Mouse (Mus musculus): ENCODE results near the gene Dennd2c. TPM values are rescaled to one million over a fixed set of nuclear protein-coding genes. Genes with fewer than 3 reads are reported as not detected.
A peak's percentile ranks its signal among the peaks of the same experiment; 100 is the strongest.
"Not testable (repeated sequence)": the region's sequence is repeated elsewhere in the genome, so short reads cannot be mapped to it uniquely, and the experiment has no call there.

The Dennd2c gene
- polyA plus RNA-seq, 1 experiment = 1.2 TPM

DNA sequence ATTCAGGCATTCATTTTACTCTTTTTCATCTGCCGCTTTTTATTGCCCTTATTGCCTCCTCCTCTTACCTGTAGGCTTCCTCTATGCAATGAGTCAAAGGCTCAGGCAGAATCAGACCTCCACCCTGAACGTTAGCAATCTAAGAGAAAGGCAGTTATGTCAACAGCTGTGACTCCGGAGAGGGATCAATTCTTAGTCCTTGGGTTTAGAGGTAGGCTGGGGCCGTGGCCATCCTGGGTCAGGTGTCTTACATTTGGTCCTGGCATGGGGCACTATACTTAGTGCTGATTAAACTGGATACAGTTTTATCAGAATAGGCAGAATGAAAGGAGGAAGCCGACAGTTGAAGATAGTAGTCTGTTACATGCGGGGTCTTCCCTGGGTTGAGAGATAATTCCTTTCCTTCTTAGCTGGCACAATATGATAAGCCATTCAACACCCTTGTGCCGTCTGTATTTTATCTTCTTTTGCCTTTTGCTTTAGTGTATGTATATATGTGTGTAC lies 94.0 kb downstream of the Dennd2c start:
- no peaks in the 10 kb centered on the region for H3K4me1 ChIP-seq (ENCODE audit: control insufficient read depth, insufficient read depth, insufficient read length)
- no peak overlapping the region for H3K27ac ChIP-seq (ENCODE audit: insufficient read depth, low read length)
- 74% methylated on average over 7 of the region's 7 CpGs for WGBS
- TF ChIP-seq CTCF (IDR thresholded peaks at IDR 0.05; ENCODE audit: extremely low read depth, insufficient read depth, insufficient read length, insufficient replicate concordance) (no peak), POLR2A (IDR thresholded peaks at IDR 0.05; ENCODE audit: low read depth, low read length) (no peak)
- no peaks in the 10 kb centered on the region for H3K27me3 ChIP-seq (ENCODE audit: control insufficient read depth, insufficient read depth, low read length)
- no peak for DNase-seq (ENCODE audit: low read depth in 1 of 2, low spot score in 2 of 2)
- no peaks in the 10 kb centered on the region for H3K36me3 ChIP-seq (ENCODE audit: control insufficient read depth, insufficient read depth, low read length)
- no peak overlapping the region for H3K4me3 ChIP-seq (ENCODE audit: extremely low read depth, insufficient read depth, insufficient read length)

DNA sequence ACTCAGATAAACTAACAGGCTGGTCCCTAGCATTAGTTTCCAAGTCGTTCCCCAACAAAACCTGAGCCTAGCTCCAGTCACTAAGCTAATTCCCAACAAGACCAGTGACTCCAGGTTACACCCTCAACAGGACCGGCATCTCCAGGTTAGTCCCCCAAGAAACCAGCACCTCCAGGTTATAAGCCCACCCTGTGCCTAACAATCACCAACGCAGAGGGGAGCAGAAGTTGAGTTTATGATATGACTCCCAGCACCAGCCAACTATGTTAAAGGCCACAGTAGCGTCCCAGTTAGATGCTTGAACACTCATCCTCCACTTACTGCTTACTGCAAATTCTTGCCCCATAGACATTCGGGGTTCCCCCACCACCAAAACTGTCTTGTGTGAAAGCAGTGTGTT lies 97.0 kb downstream of the Dennd2c start:
- no peak for DNase-seq (ENCODE audit: low read depth in 1 of 2, low spot score in 2 of 2)
- H3K27me3 ChIP-seq (ENCODE audit: control insufficient read depth, insufficient read depth, low read length) = no peaks in the 10 kb centered on the region
- 94% methylated on average over 5 of the region's 5 CpGs for WGBS
- H3K36me3 ChIP-seq (ENCODE audit: control insufficient read depth, insufficient read depth, low read length) = no peaks in the 10 kb centered on the region
- TF ChIP-seq POLR2A (IDR thresholded peaks at IDR 0.05; ENCODE audit: low read depth, low read length) (no peak), CTCF (IDR thresholded peaks at IDR 0.05; ENCODE audit: extremely low read depth, insufficient read depth, insufficient read length, insufficient replicate concordance) (no peak)
- H3K4me3 ChIP-seq (ENCODE audit: extremely low read depth, insufficient read depth, insufficient read length) = no peak overlapping the region
- no peak overlapping the region for H3K27ac ChIP-seq (ENCODE audit: insufficient read depth, low read length)
- H3K4me1 ChIP-seq (ENCODE audit: control insufficient read depth, insufficient read depth, insufficient read length) = no peaks in the 10 kb centered on the region

DNA sequence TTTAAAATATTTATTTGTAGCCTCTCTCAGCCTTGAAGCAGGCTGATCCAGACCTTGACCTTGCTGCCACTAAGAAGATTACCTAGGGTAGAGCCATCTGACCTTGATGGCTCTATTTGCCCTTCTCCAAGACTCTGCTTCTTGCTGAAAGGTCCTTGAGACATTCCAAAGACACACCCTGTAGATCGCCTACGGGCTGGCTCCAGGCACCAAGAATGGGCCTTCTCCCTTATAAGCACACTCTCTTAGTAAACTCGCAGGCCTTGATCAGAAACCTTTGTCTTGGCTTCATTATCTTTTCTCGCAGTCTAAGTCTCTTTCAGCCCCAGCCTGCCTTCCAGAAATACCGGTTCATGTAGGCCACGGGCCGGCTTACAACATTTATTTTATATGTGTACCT lies 98.7 kb downstream of the Dennd2c start:
- 94% methylated on average over 7 of the region's 7 CpGs for WGBS
- H3K27ac ChIP-seq (ENCODE audit: insufficient read depth, low read length); H3K27me3 ChIP-seq (ENCODE audit: control insufficient read depth, insufficient read depth, low read length); H3K36me3 ChIP-seq (ENCODE audit: control insufficient read depth, insufficient read depth, low read length); H3K4me1 ChIP-seq (ENCODE audit: control insufficient read depth, insufficient read depth, insufficient read length); H3K4me3 ChIP-seq (ENCODE audit: extremely low read depth, insufficient read depth, insufficient read length); DNase-seq (ENCODE audit: low read depth in 1 of 2, low spot score in 2 of 2): not testable (repeated sequence)

DNA sequence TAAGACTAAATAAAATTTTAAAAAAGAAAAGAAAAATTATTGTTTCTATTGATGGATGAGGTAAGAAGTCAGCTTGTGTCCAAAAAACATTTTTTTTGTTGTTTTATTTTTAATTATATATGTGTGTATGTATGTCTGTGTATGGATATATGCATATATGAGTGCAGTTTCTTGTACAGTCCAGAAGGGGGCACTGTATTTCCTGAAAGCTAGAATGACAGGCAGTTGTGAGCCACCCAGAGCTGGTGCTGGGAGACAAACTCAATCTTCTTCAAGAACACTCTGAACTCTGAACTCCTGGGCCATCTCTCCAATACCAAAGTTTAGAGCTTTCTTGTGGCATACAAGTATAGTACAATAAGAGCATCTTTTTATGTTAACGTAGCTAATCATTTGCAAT lies 101.2 kb downstream of the Dennd2c start:
- Histone ChIP-seq H3K27me3 (ENCODE audit: control insufficient read depth, insufficient read depth, low read length) (no peaks in the 10 kb centered on the region), H3K36me3 (ENCODE audit: control insufficient read depth, insufficient read depth, low read length) (no peaks in the 10 kb centered on the region), H3K4me1 (ENCODE audit: control insufficient read depth, insufficient read depth, insufficient read length) (peaks cover 10% of the 10 kb centered on the region; the same call in 1 of the 2 replicates), H3K4me3 (ENCODE audit: extremely low read depth, insufficient read depth, insufficient read length) (no peak overlapping the region), H3K27ac (ENCODE audit: insufficient read depth, low read length) (no peak overlapping the region)
- no peak for DNase-seq (ENCODE audit: low read depth in 1 of 2, low spot score in 2 of 2)
- no peak for TF ChIP-seq CTCF (IDR thresholded peaks at IDR 0.05; ENCODE audit: extremely low read depth, insufficient read depth, insufficient read length, insufficient replicate concordance)
- TF ChIP-seq POLR2A (IDR thresholded peaks at IDR 0.05; ENCODE audit: low read depth, low read length) = no peak
- WGBS = 98% methylated on average over 1 of the region's 1 CpGs

DNA sequence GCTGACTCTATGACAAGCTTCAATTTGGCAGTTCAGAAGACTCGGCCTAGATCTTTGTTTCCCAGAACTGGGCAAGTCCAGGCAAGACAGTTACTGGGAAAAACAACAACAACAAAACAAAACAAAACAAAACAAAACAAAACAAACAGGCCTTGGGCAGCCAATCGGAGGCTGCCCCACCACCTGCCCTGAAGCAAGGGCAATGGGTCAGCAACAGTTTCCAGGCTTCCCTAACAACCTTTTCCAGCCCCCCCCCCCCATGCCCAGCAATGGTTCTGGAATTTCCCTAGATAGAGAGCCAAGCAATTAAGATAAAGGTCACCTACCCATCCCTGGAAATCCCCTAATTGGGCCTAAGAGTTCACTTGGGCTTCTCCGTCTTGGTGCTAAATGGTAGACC lies 102.0 kb downstream of the Dennd2c start:
- no peak overlapping the region for H3K27ac ChIP-seq (ENCODE audit: insufficient read depth, low read length)
- no peak for DNase-seq (ENCODE audit: low read depth in 1 of 2, low spot score in 2 of 2)

DNA sequence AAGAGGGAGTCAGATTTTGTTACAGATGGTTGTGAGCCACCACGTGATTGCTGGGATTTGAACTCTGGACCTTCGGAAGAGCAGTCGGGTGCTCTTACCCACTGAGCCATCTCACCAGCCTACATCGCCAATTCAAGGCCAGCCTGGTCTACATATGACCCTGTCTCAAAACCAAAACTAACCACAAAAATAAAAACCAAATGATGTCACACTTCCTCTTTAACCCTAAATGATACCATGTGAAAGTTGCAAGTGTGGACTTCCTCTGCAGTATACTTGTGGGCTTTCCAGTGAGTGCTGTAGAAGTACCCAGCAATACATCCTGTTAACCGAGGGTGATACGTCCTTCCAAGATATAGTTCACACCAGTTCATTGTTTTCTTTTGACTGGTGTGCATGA lies 104.0 kb downstream of the Dennd2c start:
- Histone ChIP-seq H3K36me3 (ENCODE audit: control insufficient read depth, insufficient read depth, low read length) (no peaks in the 10 kb centered on the region), H3K27me3 (ENCODE audit: control insufficient read depth, insufficient read depth, low read length) (no peaks in the 10 kb centered on the region), H3K4me1 (ENCODE audit: control insufficient read depth, insufficient read depth, insufficient read length) (peaks cover 10% of the 10 kb centered on the region; the same call in 1 of the 2 replicates), H3K4me3 (ENCODE audit: extremely low read depth, insufficient read depth, insufficient read length) (no peak overlapping the region), H3K27ac (ENCODE audit: insufficient read depth, low read length) (peak overlapping the region; percentile 55)
- WGBS = 15% methylated on average over 6 of the region's 6 CpGs
- TF ChIP-seq CTCF (IDR thresholded peaks at IDR 0.05; ENCODE audit: extremely low read depth, insufficient read depth, insufficient read length, insufficient replicate concordance) (no peak), POLR2A (IDR thresholded peaks at IDR 0.05; ENCODE audit: low read depth, low read length) (no peak)
- peak; percentile 10 to 87 for DNase-seq (ENCODE audit: low read depth in 1 of 2, low spot score in 2 of 2)

More for the DNA sequence above, 102.0 kb downstream of the Dennd2c start:
- H3K27me3 ChIP-seq (ENCODE audit: control insufficient read depth, insufficient read depth, low read length) = no peaks in the 10 kb centered on the region
- 92% methylated on average over 3 of the region's 3 CpGs for WGBS
- TF ChIP-seq CTCF (IDR thresholded peaks at IDR 0.05; ENCODE audit: extremely low read depth, insufficient read depth, insufficient read length, insufficient replicate concordance) = no peak
- TF ChIP-seq POLR2A (IDR thresholded peaks at IDR 0.05; ENCODE audit: low read depth, low read length) = no peak
- H3K4me3 ChIP-seq (ENCODE audit: extremely low read depth, insufficient read depth, insufficient read length) = no peak overlapping the region
- peaks cover 10% of the 10 kb centered on the region; the same call in 1 of the 2 replicates for H3K4me1 ChIP-seq (ENCODE audit: control insufficient read depth, insufficient read depth, insufficient read length)
- no peaks in the 10 kb centered on the region for H3K36me3 ChIP-seq (ENCODE audit: control insufficient read depth, insufficient read depth, low read length)

DNA sequence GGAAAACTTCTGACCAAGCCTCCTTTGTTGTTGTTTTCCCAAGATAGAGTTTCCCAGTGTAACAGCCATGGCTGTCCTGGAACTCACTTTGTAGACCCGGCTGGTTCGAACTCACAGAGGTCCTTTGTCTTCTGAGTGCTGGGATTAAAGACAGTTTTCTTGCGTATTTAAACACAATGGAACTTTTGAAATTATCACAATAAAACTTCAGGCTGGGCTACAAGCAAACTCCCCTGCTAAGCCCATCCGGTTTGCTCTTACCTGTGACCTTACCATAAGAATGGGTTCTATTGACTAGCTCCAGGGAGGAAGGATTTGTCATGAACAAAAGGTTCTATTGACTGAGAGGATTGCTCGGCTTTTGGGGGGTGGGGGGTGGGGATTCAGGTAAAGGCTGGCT lies 105.3 kb downstream of the Dennd2c start:
- TF ChIP-seq CTCF (IDR thresholded peaks at IDR 0.05; ENCODE audit: extremely low read depth, insufficient read depth, insufficient read length, insufficient replicate concordance) (no peak), POLR2A (IDR thresholded peaks at IDR 0.05; ENCODE audit: low read depth, low read length) (no peak)
- Histone ChIP-seq H3K27me3 (ENCODE audit: control insufficient read depth, insufficient read depth, low read length) (no peaks in the 10 kb centered on the region), H3K4me3 (ENCODE audit: extremely low read depth, insufficient read depth, insufficient read length) (no peak overlapping the region), H3K27ac (ENCODE audit: insufficient read depth, low read length) (no peak overlapping the region), H3K4me1 (ENCODE audit: control insufficient read depth, insufficient read depth, insufficient read length) (peaks cover 10% of the 10 kb centered on the region; the same call in 1 of the 2 replicates), H3K36me3 (ENCODE audit: control insufficient read depth, insufficient read depth, low read length) (no peaks in the 10 kb centered on the region)
- 84% methylated on average over 5 of the region's 5 CpGs for WGBS
- DNase-seq (ENCODE audit: low read depth in 1 of 2, low spot score in 2 of 2) = no peak

Data from spleen, adult 2 months (tissue).